Mouse (Mus musculus) splenic B cell, adult 2 months (primary cell): ENCODE data around the gene Slc22a14.
"Not testable (repeated sequence)": the region's sequence is repeated elsewhere in the genome, so short reads cannot be mapped to it uniquely, and the experiment has no call there.

ENCODE experiments used
- DNase-seq: peaks from one replicate; pipeline ENCODE4 v3.0.0-alpha.2; 2011; ENCODE audit warnings: low read depth, low spot score
- H3K27me3 ChIP-seq: 2 replicates; pipeline ENCODE4 v1.6.1; 2012; ENCODE audit warnings: mild to moderate bottlenecking, low read length, moderate library complexity, mixed read lengths; ENCODE audit not compliant: control insufficient read depth, poor library complexity, insufficient read depth, severe bottlenecking
- H3K36me3 ChIP-seq: 2 replicates; pipeline ENCODE4 v1.6.1; 2012; ENCODE audit warnings: mild to moderate bottlenecking, low read length, moderate library complexity, mixed read lengths; ENCODE audit not compliant: control insufficient read depth, poor library complexity, insufficient read depth, severe bottlenecking

Slc22a14 gene

DNA sequence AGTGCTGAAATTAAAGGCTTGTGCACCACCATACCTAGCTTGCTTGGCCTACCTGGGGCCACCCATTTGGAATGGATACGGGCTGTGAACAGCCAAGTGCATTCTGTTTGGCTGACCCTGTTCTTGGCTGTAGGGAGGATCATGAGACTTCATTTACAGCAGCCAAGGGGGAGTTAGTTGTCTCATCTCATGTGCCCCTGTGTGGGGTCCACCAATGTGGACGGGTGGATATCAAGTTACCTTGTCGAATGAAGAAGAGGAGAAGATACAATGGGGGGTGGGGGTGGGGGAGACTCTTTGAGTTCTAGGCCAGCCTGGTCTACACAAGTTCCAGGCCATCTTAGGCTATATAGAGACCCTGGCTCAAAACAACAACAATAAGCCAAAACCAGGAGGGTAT is 9.7 kb upstream of the Slc22a14 start:
- DNase-seq = no peak
- Histone ChIP-seq H3K36me3 (no peaks in the 10 kb centered on the region), H3K27me3 (no peaks in the 10 kb centered on the region)

DNA sequence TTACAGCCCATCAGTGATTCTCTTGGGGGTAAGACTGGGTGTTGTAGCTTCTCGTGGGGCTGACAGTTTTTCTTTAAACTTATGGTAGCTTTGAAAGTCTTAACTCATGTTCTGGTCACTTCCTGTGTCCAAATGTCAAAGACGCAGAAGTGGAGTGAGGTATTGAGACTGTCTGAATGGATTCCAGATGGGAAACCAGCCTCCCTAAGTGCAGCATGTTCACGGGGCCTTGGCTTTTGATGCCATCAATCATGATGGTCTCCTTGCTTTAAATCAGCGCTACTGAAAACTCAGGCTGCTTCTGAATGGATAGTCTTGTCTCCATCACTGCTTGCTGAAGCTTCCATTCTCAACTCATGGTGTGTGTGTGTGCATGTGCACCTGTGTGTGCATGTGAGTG is 5.9 kb upstream of the Slc22a14 start:
- DNase-seq = no peak
- Histone ChIP-seq H3K27me3 (no peaks in the 10 kb centered on the region), H3K36me3 (no peaks in the 10 kb centered on the region)

- not testable (repeated sequence) for DNase-seq, H3K36me3 ChIP-seq, H3K27me3 ChIP-seq
Measured at GRCm38 (mm10) chr9:119370770-119371169, 5.4 kb upstream of the Slc22a14 start.

DNA sequence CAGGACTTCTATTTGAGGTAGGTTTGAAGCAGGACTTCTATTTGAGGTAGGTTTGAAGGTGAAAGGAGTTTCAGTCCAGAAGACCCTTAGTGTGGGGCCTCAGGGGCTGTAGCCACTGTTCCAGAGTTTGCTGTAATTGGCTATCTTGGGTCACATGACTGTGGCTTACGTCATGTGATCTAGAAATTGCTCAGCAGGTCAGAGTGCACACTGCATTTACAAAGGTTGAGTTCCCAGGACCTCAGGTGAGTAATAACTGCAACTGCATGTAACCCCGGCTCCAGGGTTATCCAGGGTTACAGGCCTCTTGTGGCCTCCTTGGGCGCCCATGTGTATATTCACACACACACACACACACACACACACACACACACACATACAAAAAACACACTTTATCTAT is 3.0 kb upstream of the Slc22a14 start:
- Histone ChIP-seq H3K27me3 (no peaks in the 10 kb centered on the region), H3K36me3 (no peaks in the 10 kb centered on the region)
- no peak for DNase-seq

- no peak for DNase-seq
- H3K36me3 ChIP-seq = no peaks in the 10 kb centered on the region
- H3K27me3 ChIP-seq = no peaks in the 10 kb centered on the region
Measured at GRCm38 (mm10) chr9:119363229-119363628, 2.1 kb downstream of the Slc22a14 start.

- Histone ChIP-seq H3K36me3 (no peaks in the 10 kb centered on the region), H3K27me3 (no peaks in the 10 kb centered on the region)
- no peak for DNase-seq
Measured at GRCm38 (mm10) chr9:119361416-119361815, 3.9 kb downstream of the Slc22a14 start.

DNA sequence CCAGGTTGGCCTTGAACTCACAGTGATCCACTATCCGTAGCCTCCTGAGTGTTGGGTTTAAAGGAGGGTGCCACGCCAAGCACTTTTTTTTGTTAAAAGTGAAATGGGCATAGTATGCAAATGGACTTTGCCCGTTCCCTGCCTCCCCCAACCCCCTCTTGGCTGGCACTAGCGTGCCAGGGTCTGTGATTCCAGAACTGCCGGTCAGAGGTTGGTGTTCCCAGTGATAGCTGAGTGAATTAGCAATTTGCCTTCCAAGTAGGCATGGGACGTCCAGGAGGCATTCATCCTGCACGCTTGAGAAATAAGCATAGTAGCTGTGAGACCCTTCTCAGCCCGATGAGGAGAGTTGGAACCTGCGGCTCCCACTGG is 7.3 kb downstream of the Slc22a14 start:
- Histone ChIP-seq H3K27me3 (no peaks in the 10 kb centered on the region), H3K36me3 (no peaks in the 10 kb centered on the region)
- no peak for DNase-seq

DNA sequence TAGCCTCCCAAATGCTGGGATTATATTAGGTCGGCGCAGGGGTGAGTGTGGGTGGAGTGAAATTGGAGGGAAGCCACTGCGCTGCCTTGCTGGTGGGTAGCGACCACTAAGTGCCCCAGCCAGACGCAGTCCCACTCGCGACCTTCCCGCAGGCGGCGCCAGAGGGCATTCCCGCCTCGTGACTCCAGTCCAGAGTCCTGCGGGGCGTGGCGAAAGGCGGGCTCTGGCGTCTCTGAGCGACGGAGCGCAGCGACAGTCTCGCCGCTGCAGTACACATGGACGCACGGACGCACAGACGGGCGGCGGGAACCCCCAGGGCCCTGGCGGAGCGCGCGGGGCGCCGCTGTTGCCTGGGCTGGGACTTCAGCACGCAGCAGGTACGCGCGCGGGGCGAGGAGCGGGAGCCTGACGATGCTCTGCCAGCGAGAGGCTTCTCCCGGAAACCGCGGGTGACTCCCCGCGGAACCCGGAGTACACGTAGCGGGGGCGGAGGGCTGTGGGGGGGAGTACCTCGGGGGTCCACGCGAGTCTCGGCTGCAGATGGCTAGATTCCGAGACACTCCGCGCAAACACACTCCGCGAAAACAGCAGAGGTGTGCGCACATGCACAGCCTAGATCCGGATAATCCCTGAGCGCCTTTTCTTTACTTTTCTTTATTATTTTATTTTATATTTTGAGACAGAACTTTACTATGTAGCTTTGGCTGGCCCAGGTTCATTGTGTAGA is 7.9 kb downstream of the Slc22a14 start, which contains the start of gene Xylb:
Xylb (plus strand) TSS at position 51 of the 727 bp plus-strand sequence.
- peak; percentile 86 for DNase-seq
- H3K27me3 ChIP-seq = no peaks in the 10 kb centered on the region
- H3K36me3 ChIP-seq = no peaks in the 10 kb centered on the region

- Histone ChIP-seq H3K27me3 (no peaks in the 10 kb centered on the region), H3K36me3 (no peaks in the 10 kb centered on the region)
- DNase-seq = no peak
Measured at GRCm38 (mm10) chr9:119355943-119356342, 9.4 kb downstream of the Slc22a14 start.

- Histone ChIP-seq H3K27me3 (no peaks in the 10 kb centered on the region), H3K36me3 (no peaks in the 10 kb centered on the region)
- DNase-seq = no peak
Measured at GRCm38 (mm10) chr9:119353926-119354325, 11.4 kb downstream of the Slc22a14 start.

- Histone ChIP-seq H3K36me3 (no peaks in the 10 kb centered on the region), H3K27me3 (no peaks in the 10 kb centered on the region)
- DNase-seq = peak; percentile 84
Measured at GRCm38 (mm10) chr9:119352060-119352459, 13.3 kb downstream of the Slc22a14 start.

GRCm38 (mm10) chr9:119350947-119351705 is 14.2 kb downstream of the Slc22a14 start:
- no peaks in the 10 kb centered on the region for H3K27me3 ChIP-seq
- no peak for DNase-seq
- H3K36me3 ChIP-seq = no peaks in the 10 kb centered on the region; the same call in 1 of the 2 replicates

GRCm38 (mm10) chr9:119350531-119350930 is 14.8 kb downstream of the Slc22a14 start:
- no peak for DNase-seq
- Histone ChIP-seq H3K36me3 (peaks cover under 1% of the 10 kb centered on the region; the same call in 1 of the 2 replicates), H3K27me3 (no peaks in the 10 kb centered on the region)

- peaks cover 5% of the 10 kb centered on the region for H3K36me3 ChIP-seq
- DNase-seq = no peak
- H3K27me3 ChIP-seq = no peaks in the 10 kb centered on the region
Measured at GRCm38 (mm10) chr9:119346376-119346775, 19.0 kb downstream of the Slc22a14 start.

- H3K36me3 ChIP-seq = peaks cover 5% of the 10 kb centered on the region
- DNase-seq = no peak
- no peaks in the 10 kb centered on the region for H3K27me3 ChIP-seq
Measured at GRCm38 (mm10) chr9:119342728-119343127, 22.6 kb downstream of the Slc22a14 start.
